Mouse (Mus musculus): ENCODE results near the gene Znfx1.

GRCm38 (mm10) chr2:167010546-167010945, 52.3 kb downstream of the Znfx1 start:
- TF ChIP-seq MYOG (IDR thresholded peaks at IDR 0.05; ENCODE audit: control insufficient read depth, extremely low read depth, insufficient read length) (no peak), CTCF (IDR thresholded peaks at IDR 0.05; ENCODE audit: control insufficient read depth, insufficient read depth, insufficient read length) (no peak), USF1 (IDR thresholded peaks at IDR 0.05; ENCODE audit: low read depth) (no peak)

Measured in C2C12 (cell line).